Mouse (Mus musculus): ENCODE results near the gene Hspa12a.

Gene Hspa12a

GRCm38 (mm10) chr19:58859831-58860254, 83.6 kb downstream of the Hspa12a start:
- no peak for DNase-seq (ENCODE audit: low spot score)

GRCm38 (mm10) chr19:58859357-58859756, 84.1 kb downstream of the Hspa12a start:
- no peak for DNase-seq (ENCODE audit: low spot score)

- no peak for DNase-seq (ENCODE audit: low spot score)
These were observed 87.2 kb downstream of the Hspa12a start for GRCm38 (mm10) chr19:58856129-58856855.

GRCm38 (mm10) chr19:58854899-58855298, 88.6 kb downstream of the Hspa12a start:
- no peak for DNase-seq (ENCODE audit: low spot score)

- no peak for DNase-seq (ENCODE audit: low spot score)
These were observed 90.3 kb downstream of the Hspa12a start for GRCm38 (mm10) chr19:58853036-58853735.

- DNase-seq (ENCODE audit: low spot score): no peak
These were observed 92.6 kb downstream of the Hspa12a start for GRCm38 (mm10) chr19:58850719-58851466.

- DNase-seq (ENCODE audit: low spot score): no peak
These were observed 93.9 kb downstream of the Hspa12a start for GRCm38 (mm10) chr19:58849333-58850131.

- no peak for DNase-seq (ENCODE audit: low spot score)
These were observed 99.8 kb downstream of the Hspa12a start for GRCm38 (mm10) chr19:58843606-58844005.

- DNase-seq (ENCODE audit: low spot score): no peak
These were observed 102.7 kb downstream of the Hspa12a start for GRCm38 (mm10) chr19:58840721-58841271.

GRCm38 (mm10) chr19:58839806-58840205, 103.6 kb downstream of the Hspa12a start:
- no peak for DNase-seq (ENCODE audit: low spot score)

- no peak for DNase-seq (ENCODE audit: low spot score)
These were observed 104.1 kb downstream of the Hspa12a start for GRCm38 (mm10) chr19:58839345-58839744.

GRCm38 (mm10) chr19:58838706-58839105, 104.7 kb downstream of the Hspa12a start:
- DNase-seq (ENCODE audit: low spot score): no peak

GRCm38 (mm10) chr19:58833639-58834180, 109.7 kb downstream of the Hspa12a start:
- DNase-seq (ENCODE audit: low spot score): no peak

- no peak for DNase-seq (ENCODE audit: low spot score)
These were observed 110.5 kb downstream of the Hspa12a start for GRCm38 (mm10) chr19:58832988-58833387.

GRCm38 (mm10) chr19:58831280-58831922, 112.1 kb downstream of the Hspa12a start:
- DNase-seq (ENCODE audit: low spot score): no peak

- DNase-seq (ENCODE audit: low spot score): no peak
These were observed 113.3 kb downstream of the Hspa12a start for GRCm38 (mm10) chr19:58830182-58830581.

GRCm38 (mm10) chr19:58829575-58829974, 113.9 kb downstream of the Hspa12a start:
- no peak for DNase-seq (ENCODE audit: low spot score)

GRCm38 (mm10) chr19:58827656-58828055, 115.8 kb downstream of the Hspa12a start:
- DNase-seq (ENCODE audit: low spot score): no peak

GRCm38 (mm10) chr19:58824316-58824715, 119.1 kb downstream of the Hspa12a start:
- no peak for DNase-seq (ENCODE audit: low spot score)

GRCm38 (mm10) chr19:58823301-58823700, 120.2 kb downstream of the Hspa12a start:
- no peak for DNase-seq (ENCODE audit: low spot score)
